Mouse (Mus musculus): Measurements from ENCODE around the gene Acsf3. TPM values are rescaled to one million over a fixed set of nuclear protein-coding genes. Genes with fewer than 3 reads are reported as not detected.

The Acsf3 gene
- total and polyA plus RNA-seq, 3 experiments: 2.2 to 10.4 (median 9.0) TPM

DNA sequence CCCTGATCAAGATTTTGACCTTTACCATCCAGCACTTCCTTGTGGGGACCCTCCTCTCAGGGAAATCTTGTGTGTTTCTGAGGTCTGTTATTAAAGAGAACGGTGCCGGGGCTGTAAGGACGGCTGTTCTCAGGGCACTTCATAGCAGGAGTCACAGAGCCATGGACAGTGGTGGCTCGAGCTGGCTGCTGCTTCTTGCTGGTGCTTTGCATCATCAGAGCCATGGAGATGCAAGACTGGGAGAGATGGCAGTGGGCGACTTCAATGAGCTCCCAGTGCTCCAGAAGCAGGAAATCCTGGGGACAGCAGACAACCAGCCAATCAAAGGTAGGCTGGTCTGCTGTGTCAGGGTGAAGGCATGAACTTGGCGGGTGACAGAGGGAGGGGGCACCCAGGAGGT lies 14.2 kb upstream of the Acsf3 start:
- Histone ChIP-seq H3K79me2 (replicated peaks; ENCODE audit: control insufficient read depth, extremely low read depth, insufficient read depth, poor library complexity, severe bottlenecking) (no peaks in the 10 kb centered on the region; the same call in 1 of the 2 replicates), H3K9me3 (replicated peaks; ENCODE audit: low read length) (no peaks in the 10 kb centered on the region), H3K4me2 (ENCODE audit: insufficient read depth, low read depth, poor library complexity, severe bottlenecking) (peak overlapping the region; percentile 71), H3K4me3 (replicated peaks in 1 of 3; ENCODE audit: low read depth in 2 of 3, low read length in 2 of 3, poor library complexity in 1 of 3) (peak overlapping the region in 2 of 3 experiments; percentile 15 to 66), H3K9ac (ENCODE audit: insufficient read depth, low read depth) (peak overlapping the region; percentile 77), H3K4me1 (ENCODE audit: control insufficient read depth in 1 of 2, insufficient read depth in 2 of 2) (peaks cover 37 to 77% of the 10 kb centered on the region in 2 experiments), H3K27me3 (replicated peaks) (no peaks in the 10 kb centered on the region), H3K27ac (ENCODE audit: insufficient read depth, low read depth) (peak overlapping the region; percentile 53), H3K36me3 (replicated peaks in 1 of 2; ENCODE audit: control insufficient read depth in 1 of 2, insufficient read depth in 1 of 2, low read length in 1 of 2) (peaks cover 0 to 13% of the 10 kb centered on the region in 2 experiments)
- TF ChIP-seq BHLHE40 (IDR thresholded peaks at IDR 0.05; ENCODE audit: low read depth, low read length): 0 out of 2 replicates have a peak, but pooled peaks have one; percentile 11
- TF ChIP-seq UBTF (IDR thresholded peaks at IDR 0.05; ENCODE audit: low read depth, low read length): no peak
- TF ChIP-seq MXI1 (IDR thresholded peaks at IDR 0.05; ENCODE audit: low read depth, low read length): peak; percentile 16; the same call in 1 of the 2 replicates
- TF ChIP-seq EP300 (IDR thresholded peaks at IDR 0.05; ENCODE audit: low read length): no peak
- TF ChIP-seq ZKSCAN1 (IDR thresholded peaks at IDR 0.05; ENCODE audit: borderline replicate concordance, low read depth, low read length): no peak
- TF ChIP-seq MEF2A (IDR thresholded peaks at IDR 0.05; ENCODE audit: borderline replicate concordance, low read depth, low read length): no peak
- TF ChIP-seq IRF4 (IDR thresholded peaks at IDR 0.05; ENCODE audit: low read depth, low read length): no peak
- dilution Hi-C loops (cut with MboI; ENCODE audit: extremely low pct_ligation_motif_present, extremely low pct_unique_long_range_greater_than_20kb, low sequenced_read_pairs): no loop called here
- in situ Hi-C loops (cut with MboI; ENCODE audit: low pct_ligation_motif_present, low pct_unique_long_range_greater_than_20kb, low sequenced_read_pairs): no loop called here
- no peak for DNase-seq (ENCODE audit: extremely low read depth)

DNA sequence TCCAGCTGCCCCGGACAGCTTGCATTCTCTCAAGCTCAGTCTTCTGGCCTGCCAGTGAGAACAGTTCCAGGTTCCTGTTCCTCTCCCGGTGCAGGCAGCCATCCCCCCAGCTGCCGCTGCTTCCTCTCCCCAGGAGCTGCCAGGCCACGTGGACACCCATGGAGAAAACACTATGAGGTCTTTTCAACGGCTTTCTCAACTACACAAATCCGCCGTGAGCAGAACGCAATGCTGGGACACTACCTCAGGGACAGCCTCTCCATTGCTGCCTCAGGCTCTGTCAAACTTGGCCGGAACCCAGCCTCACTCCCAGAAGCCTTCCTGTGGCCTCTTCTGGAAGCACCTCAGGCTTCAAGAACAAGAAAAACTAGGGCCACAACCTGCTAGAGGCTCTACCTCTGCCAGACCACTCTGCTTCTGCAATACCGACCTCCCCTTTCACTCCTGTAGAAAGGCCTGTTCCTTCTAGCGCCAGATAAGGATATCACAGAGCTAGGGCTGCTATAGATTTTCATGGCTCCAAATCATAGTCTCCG lies 12.5 kb upstream of the Acsf3 start:
- Histone ChIP-seq H3K4me2 (ENCODE audit: insufficient read depth, low read depth, poor library complexity, severe bottlenecking) (peak overlapping the region; percentile 71), H3K9me3 (replicated peaks; ENCODE audit: low read length) (no peaks in the 10 kb centered on the region), H3K36me3 (replicated peaks in 1 of 2; ENCODE audit: control insufficient read depth in 1 of 2, insufficient read depth in 1 of 2, low read length in 1 of 2) (peaks cover 0 to 7% of the 10 kb centered on the region in 2 experiments), H3K27ac (ENCODE audit: insufficient read depth, low read depth) (peak overlapping the region; percentile 97), H3K27me3 (replicated peaks) (no peaks in the 10 kb centered on the region), H3K4me1 (ENCODE audit: control insufficient read depth in 1 of 2, insufficient read depth in 2 of 2) (peaks cover 37 to 77% of the 10 kb centered on the region in 2 experiments), H3K9ac (ENCODE audit: insufficient read depth, low read depth) (peak overlapping the region; percentile 77), H3K79me2 (replicated peaks; ENCODE audit: control insufficient read depth, extremely low read depth, insufficient read depth, poor library complexity, severe bottlenecking) (no peaks in the 10 kb centered on the region; the same call in 1 of the 2 replicates), H3K4me3 (replicated peaks in 1 of 3; ENCODE audit: low read depth in 2 of 3, low read length in 2 of 3, poor library complexity in 1 of 3) (peak overlapping the region; percentile 57 to 66 (median 58))
- TF ChIP-seq RAD21 (IDR thresholded peaks at IDR 0.05; ENCODE audit: low read depth, low read length) (no peak), ELF1 (IDR thresholded peaks at IDR 0.05; ENCODE audit: low read depth, low read length) (0 out of 2 replicates have a peak, but pooled peaks have one; percentile 30), MXI1 (IDR thresholded peaks at IDR 0.05; ENCODE audit: low read depth, low read length) (peak; percentile 30; the same call in 1 of the 2 replicates), MYC (IDR thresholded peaks at IDR 0.05; ENCODE audit: low read depth, low read length) (peak; percentile 78), SIN3A (IDR thresholded peaks at IDR 0.05; ENCODE audit: low read length) (0 out of 2 replicates have a peak, but pooled peaks have one; percentile 4), HCFC1 (IDR thresholded peaks at IDR 0.05; ENCODE audit: low read depth, low read length) (no peak; the same call in 1 of the 2 replicates), USF1 (IDR thresholded peaks at IDR 0.05; ENCODE audit: low read depth, low read length) (peak; percentile 38), MAX (IDR thresholded peaks at IDR 0.05; ENCODE audit: low read length) (peak; percentile 81), MEF2A (IDR thresholded peaks at IDR 0.05; ENCODE audit: borderline replicate concordance, low read depth, low read length) (0 out of 2 replicates have a peak, but pooled peaks have one; percentile 11)
- DNase-seq (ENCODE audit: extremely low read depth): no peak
- dilution Hi-C loops (cut with MboI; ENCODE audit: extremely low pct_ligation_motif_present, extremely low pct_unique_long_range_greater_than_20kb, low sequenced_read_pairs) (no loop called here), in situ Hi-C loops (cut with MboI; ENCODE audit: low pct_ligation_motif_present, low pct_unique_long_range_greater_than_20kb, low sequenced_read_pairs) (no loop called here)

Measured in CH12.LX (cell line).